Mouse (Mus musculus) bone marrow, adult 2 months (tissue): Measurements from ENCODE around the gene Scin. TPM values are rescaled to one million over a fixed set of nuclear protein-coding genes. Genes with fewer than 3 reads are reported as not detected.

Experiments used
- H3K27ac ChIP-seq: fragments of 200-500 bp; 2 replicates; pipeline ENCODE4 v1.5.1; 2012; ENCODE audit warnings: low read depth, mild to moderate bottlenecking, control low read depth, inconsistent platforms, low read length; ENCODE audit not compliant: control insufficient read depth, poor library complexity, insufficient read depth
- H3K4me1 ChIP-seq: fragments of 200-500 bp; 2 replicates; pipeline ENCODE4 v1.6.1; 2011; ENCODE audit warnings: low read length; ENCODE audit not compliant: control insufficient read depth, insufficient read depth
- H3K4me3 ChIP-seq: fragments of 200-500 bp; replicated peaks from 2 replicates; pipeline ENCODE3; 2011; ENCODE audit warnings: mild to moderate bottlenecking, low read depth, low read length, control low read depth; ENCODE audit not compliant: control insufficient read depth
- CTCF ChIP-seq: fragments of 200-500 bp; IDR thresholded peaks from 2 replicates; pipeline ENCODE4 v1.5.1; 2011; ENCODE audit warnings: low read length, control low read depth; ENCODE audit not compliant: control insufficient read depth, insufficient read depth
- POLR2A ChIP-seq: fragments of 200-500 bp; IDR thresholded peaks from 2 replicates; pipeline ENCODE4 v1.6.1; 2011; ENCODE audit warnings: low read depth, mild to moderate bottlenecking, control low read depth, low read length, borderline replicate concordance; ENCODE audit not compliant: control insufficient read depth
- WGBS: fragments of 180-500 bp; shearing (Covaris S2); methylation state at CpG from one replicate; pipeline ENCODE4 v1.1.7; 2018; 5-methylcytosine and 5-hydroxymethylcytosine counted together
- polyA plus RNA-seq: library from polyadenylated mRNA; stranded (reverse); fragments of >200 nt; gene quantifications from 2 replicates; pipeline ENCODE4 v1.2.4, GENCODE M21; 2011; ENCODE audit warnings: low replicate concordance; ENCODE audit not compliant: missing spikeins, insufficient read depth, insufficient read length

Scin gene
- polyA plus RNA-seq, 1 experiment: not detected

DNA sequence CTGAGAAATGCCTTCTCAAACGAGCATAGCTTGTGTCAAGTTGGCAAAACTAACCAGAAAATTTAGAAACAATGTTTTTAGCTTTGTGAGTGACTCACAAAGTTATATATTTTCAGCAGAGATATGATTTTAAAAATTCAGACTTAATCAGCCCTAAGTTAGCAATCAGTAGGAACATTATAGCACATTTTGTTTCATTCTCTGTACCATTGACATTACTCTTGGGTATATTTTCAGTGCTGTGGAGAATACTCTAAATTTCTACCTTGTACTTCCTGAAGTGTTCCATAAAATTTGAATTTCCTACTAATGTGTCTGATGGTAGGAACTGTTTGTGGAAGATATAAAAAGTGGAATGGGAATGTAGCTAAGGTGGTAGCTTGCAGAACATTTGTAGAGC, 87.0 kb downstream of the Scin start:
- H3K4me3 ChIP-seq: no peak overlapping the region
- H3K27ac ChIP-seq: no peak overlapping the region
- 64% methylated on average over 1 of the region's 1 CpGs for WGBS
- TF ChIP-seq POLR2A (no peak), CTCF (no peak)
- no peaks in the 10 kb centered on the region for H3K4me1 ChIP-seq

DNA sequence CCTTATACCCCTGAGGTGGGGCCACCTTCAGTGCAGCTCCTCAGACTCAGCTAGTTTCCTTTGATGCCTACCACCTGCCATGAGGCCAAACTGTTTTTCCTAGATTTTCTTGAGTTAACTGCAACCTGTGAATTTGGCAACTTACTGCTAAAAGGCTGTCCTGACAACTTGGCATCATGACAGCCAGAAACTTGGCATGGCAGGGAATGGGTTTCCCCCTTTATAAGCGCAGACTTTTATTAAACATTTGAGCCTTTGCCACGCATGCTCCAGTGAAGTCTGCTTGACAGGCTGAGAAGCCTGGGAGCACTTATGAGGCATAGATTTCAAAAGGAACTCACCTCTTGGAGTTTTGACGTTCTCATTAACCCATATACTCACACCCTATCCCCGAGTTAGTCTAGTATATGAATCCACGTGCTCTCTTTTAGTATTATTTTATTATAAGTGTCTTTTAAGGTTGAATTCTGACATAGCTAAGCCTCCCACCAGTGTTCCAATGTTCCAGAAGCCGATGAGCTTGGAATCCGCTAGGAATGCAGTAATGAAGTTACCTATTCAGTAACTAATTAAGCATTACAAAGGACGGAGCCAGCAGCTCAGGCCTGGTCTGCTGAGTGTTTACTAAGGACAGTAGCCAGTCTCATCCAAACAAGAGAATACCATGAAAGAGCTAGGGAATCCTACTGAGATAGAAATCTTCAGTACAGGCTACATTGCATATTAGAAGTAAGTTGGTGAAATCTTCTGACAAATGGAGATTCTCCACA, 90.0 kb downstream of the Scin start:
- 82% methylated on average over 8 of the region's 8 CpGs for WGBS
- Histone ChIP-seq H3K27ac (no peak overlapping the region), H3K4me3 (no peak overlapping the region), H3K4me1 (no peaks in the 10 kb centered on the region)
- no peak for TF ChIP-seq CTCF
- TF ChIP-seq POLR2A: no peak

DNA sequence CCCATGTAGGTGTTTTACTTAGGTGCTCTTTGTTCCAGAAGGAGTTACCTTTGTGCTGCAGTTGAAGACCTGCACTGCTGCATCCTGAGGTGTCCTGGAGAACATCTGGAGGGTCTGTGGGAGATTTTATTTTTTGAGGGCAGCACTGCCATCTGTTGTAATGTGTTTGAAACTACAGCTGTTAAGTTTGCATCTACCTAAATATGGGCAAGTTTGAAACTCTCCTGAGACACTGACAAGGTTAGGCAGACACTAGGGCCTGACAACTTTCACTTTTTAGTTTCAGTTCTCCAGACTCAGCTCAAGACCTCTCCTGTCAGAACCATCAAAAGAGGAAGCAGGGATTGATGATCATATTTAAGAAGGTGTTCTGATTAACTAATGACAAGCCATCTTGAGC, 94.0 kb downstream of the Scin start:
- TF ChIP-seq POLR2A (no peak), CTCF (0 out of 2 replicates have a peak, but pooled peaks have one; percentile 19)
- H3K4me1 ChIP-seq: no peaks in the 10 kb centered on the region; the same call in 1 of the 2 replicates
- no peak overlapping the region for H3K27ac ChIP-seq
- H3K4me3 ChIP-seq: no peak overlapping the region

GRCm38 (mm10) chr12:40037876-40038463, 96.1 kb downstream of the Scin start, which contains the start of gene Arl4a:
Gene Arl4a, minus strand, starts transcription at chr12:40038025.
- WGBS: under 1% methylated on average over 68 of the region's 68 CpGs
- Histone ChIP-seq H3K27ac (peak within 1 kb of the TSS; percentile 96), H3K4me1 (no peaks in the 10 kb centered on the region; the same call in 1 of the 2 replicates), H3K4me3 (peak within 1 kb of the TSS; percentile 96)
- no peak; the same call in 1 of the 2 replicates for TF ChIP-seq POLR2A
- TF ChIP-seq CTCF: no peak

GRCm38 (mm10) chr12:40037226-40037813, 96.7 kb downstream of the Scin start:
- Histone ChIP-seq H3K4me1 (no peaks in the 10 kb centered on the region; the same call in 1 of the 2 replicates), H3K27ac (peak overlapping the region; percentile 96), H3K4me3 (peak overlapping the region; percentile 96)
- under 1% methylated on average over 60 of the region's 60 CpGs for WGBS
- TF ChIP-seq POLR2A (peak; percentile 98), CTCF (peak; percentile 64)

GRCm38 (mm10) chr12:40036666-40037065, 97.4 kb downstream of the Scin start:
- H3K4me1 ChIP-seq: no peaks in the 10 kb centered on the region; the same call in 1 of the 2 replicates
- 1% methylated on average over 11 of the region's 11 CpGs for WGBS

GRCm38 (mm10) chr12:40035506-40035905, 98.5 kb downstream of the Scin start:
- TF ChIP-seq POLR2A (no peak), CTCF (no peak)
- no peaks in the 10 kb centered on the region; the same call in 1 of the 2 replicates for H3K4me1 ChIP-seq
- H3K4me3 ChIP-seq: peak overlapping the region; percentile 32
- H3K27ac ChIP-seq: no peak overlapping the region
- WGBS: 26% methylated on average over 4 of the region's 4 CpGs

More at GRCm38 (mm10) chr12:40036666-40037065, 97.4 kb downstream of the Scin start:
- Histone ChIP-seq H3K4me3 (peak overlapping the region; percentile 96), H3K27ac (peak overlapping the region; percentile 79)
- no peak for TF ChIP-seq POLR2A
- no peak for TF ChIP-seq CTCF

- WGBS: 78% methylated on average over 4 of the region's 4 CpGs
- H3K4me1 ChIP-seq: no peaks in the 10 kb centered on the region; the same call in 1 of the 2 replicates
- TF ChIP-seq POLR2A (no peak), CTCF (no peak)
- H3K4me3 ChIP-seq: no peak overlapping the region
- H3K27ac ChIP-seq: no peak overlapping the region
Observed at GRCm38 (mm10) chr12:40029201-40029600, 104.8 kb downstream of the Scin start.
